Mouse (Mus musculus) erythroblast, embryonic 14.5 days (primary cell): ENCODE results near the gene Shank1.

Experiments
- GATA1 ChIP-seq: IDR thresholded peaks from 2 replicates; pipeline ENCODE4 v1.6.1; 2012; ENCODE audit warnings: low read length, inconsistent platforms, mixed read lengths
- TAL1 ChIP-seq: IDR thresholded peaks from 3 replicates; pipeline ENCODE4 v1.6.1; 2012; ENCODE audit warnings: low read length, inconsistent platforms, mixed read lengths

GRCm38 (mm10) chr7:44336046-44337021 lies 26.3 kb downstream of the Shank1 start:
- TF ChIP-seq GATA1 (no peak), TAL1 (no peak)
